ENCODE assay signal across 8 mouse cellular contexts in the genomic region with DNA sequence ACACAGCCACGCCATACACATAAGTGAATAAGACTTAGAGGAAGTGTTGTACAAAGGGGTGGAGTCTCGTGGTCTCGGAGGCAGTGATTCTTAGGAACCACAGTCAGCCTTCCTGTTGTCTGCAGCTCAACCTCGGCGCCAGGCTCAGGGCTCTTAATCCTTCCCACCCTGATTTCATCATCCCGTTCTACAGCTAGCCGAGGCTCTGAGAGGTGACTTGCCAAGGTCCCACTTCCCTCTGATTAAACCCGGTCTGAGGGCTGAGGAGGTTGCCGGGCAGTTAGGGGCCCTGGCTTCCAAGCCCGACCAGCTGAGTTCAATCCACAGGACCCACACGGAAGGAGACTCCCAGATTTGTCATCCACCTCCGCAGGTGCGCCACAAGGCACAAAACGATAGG. TPM values are rescaled to one million over a fixed set of nuclear protein-coding genes. Genes with fewer than 3 reads are reported as not detected.
A peak's percentile ranks its signal among the peaks of the same experiment; 100 is the strongest.
DNase-seq lines count a peak whose midpoint lies in the region; ATAC-seq lines count a peak whose summit lies in the region.

No protein-coding gene starts in this region.

- H3K4me1 ChIP-seq in heart, embryonic 11.5 days (ENCODE audit: control insufficient read depth, insufficient read depth, low read length): peaks cover 17% of the 10 kb centered on the region
- H3K4me1 ChIP-seq in lung, embryonic 15.5 days: peaks cover 45% of the 10 kb centered on the region

- intact Hi-C loops in left cerebral cortex, postnatal 14 days (cut with DNase I): loop anchor here (1.0 kb wide), 1 partner anchor 90 kb away; no protein-coding TSS in a partner anchor

- peak overlapping the region; percentile 39; the same call in 1 of the 2 replicates for H3K9ac ChIP-seq in heart, embryonic 11.5 days (ENCODE audit: low read depth, low read length)
- H3K9ac ChIP-seq in lung, embryonic 15.5 days: no peak overlapping the region

- peaks cover 6% of the 10 kb centered on the region; the same call in 1 of the 2 replicates for H3K27me3 ChIP-seq in heart, embryonic 11.5 days (ENCODE audit: control insufficient read depth, insufficient read depth, low read length)
- no peaks in the 10 kb centered on the region for H3K27me3 ChIP-seq in lung, embryonic 15.5 days

- peak overlapping the region; percentile 61 for H3K4me2 ChIP-seq in heart, embryonic 11.5 days
- peak overlapping the region; percentile 47 for H3K4me2 ChIP-seq in lung, embryonic 15.5 days

- WGBS in heart, embryonic 11.5 days (ENCODE audit: insufficient replicate concordance): 14% methylated on average over 14 of the region's 14 CpGs
- WGBS in lung, embryonic 15.5 days: 9% methylated on average over 14 of the region's 14 CpGs

- H3K36me3 ChIP-seq in heart, embryonic 11.5 days (ENCODE audit: control insufficient read depth, insufficient read depth, low read length): no peaks in the 10 kb centered on the region
- no peaks in the 10 kb centered on the region for H3K36me3 ChIP-seq in lung, embryonic 15.5 days

- H3K4me3 ChIP-seq in heart, embryonic 11.5 days (ENCODE audit: low read depth, low read length): peak overlapping the region; percentile 12; the same call in 1 of the 2 replicates
- peak overlapping the region; percentile 4; the same call in 1 of the 2 replicates for H3K4me3 ChIP-seq in lung, embryonic 15.5 days

- no peak for ATAC-seq in heart, embryonic 11.5 days (replicated peaks; ENCODE audit: insufficient number of reproducible peaks, low FRiP score, low TSS enrichment)
- ATAC-seq in hematopoietic stem cell, adult 5-6 weeks (replicated peaks in 1 of 2; ENCODE audit: insufficient read depth in 1 of 2, low FRiP score in 2 of 2, low TSS enrichment in 1 of 2, low read depth in 1 of 2, poor library complexity in 2 of 2, severe bottlenecking in 2 of 2): peak; percentile 82 to 89
- ATAC-seq in lung, embryonic 15.5 days (ENCODE audit: borderline replicate concordance, extremely low read depth, low FRiP score, low TSS enrichment): no peak

- no peak for DNase-seq in heart, adult 9 months (ENCODE audit: low spot score in 2 of 2)
- peak; percentile 53 for DNase-seq in T-cell, adult 2 months (ENCODE audit: low spot score)
- DNase-seq in skeletal muscle tissue, adult 2 months (ENCODE audit: low read depth, low spot score): peak; percentile 30
- no peak for DNase-seq in left cerebral cortex, postnatal 14 days (ENCODE audit: low spot score in 2 of 2)
- DNase-seq in frontal cortex, postnatal 14 days (ENCODE audit: low spot score in 2 of 2): no peak

- H3K27ac ChIP-seq in heart, embryonic 11.5 days (ENCODE audit: low read depth, low read length): no peak overlapping the region
- H3K27ac ChIP-seq in lung, embryonic 15.5 days: peak overlapping the region; percentile 35; the same call in 1 of the 2 replicates

- no peaks in the 10 kb centered on the region for H3K9me3 ChIP-seq in heart, embryonic 11.5 days (replicated peaks; ENCODE audit: control insufficient read depth, low read length)
- no peaks in the 10 kb centered on the region for H3K9me3 ChIP-seq in lung, embryonic 15.5 days

RNA-seq across cellular contexts. Expression of a gene that starts 28.2 kb away (rescaled TPM):
- polyA plus RNA-seq in heart, embryonic 11.5 days (2014; fragmentation: Nextera tagmentation; extraction: Ambion mirVana): 3.1 and 3.6 TPM in 2 replicates
- total RNA-seq in hematopoietic stem cell, adult 5-6 weeks (2017): 1.0 TPM in 1 of 2 replicates, not detected in the other
- 10.8 and 11.0 TPM in 2 replicates for polyA plus RNA-seq in lung, embryonic 15.5 days (2015; fragmentation: Nextera tagmentation; extraction: Ambion mirVana)
- 1 to 10 TPM; 2.2 to 2.7 TPM for total RNA-seq in left cerebral cortex, postnatal 14 days (2021)

RNA-seq across cellular contexts. Expression of a gene that starts 33.6 kb away (rescaled TPM):
- 1.2 and 1.3 TPM in 2 replicates for polyA plus RNA-seq in heart, embryonic 11.5 days (2014; fragmentation: Nextera tagmentation; extraction: Ambion mirVana)
- total RNA-seq in hematopoietic stem cell, adult 5-6 weeks (2017): not detected in 2 replicates
- 19.2 and 20.5 TPM in 2 replicates for polyA plus RNA-seq in lung, embryonic 15.5 days (2015; fragmentation: Nextera tagmentation; extraction: Ambion mirVana)
- 10 to 100 TPM in 1 of 2 experiments, 1 to 10 TPM in 1; 9.2 to 10.5 TPM for total RNA-seq in left cerebral cortex, postnatal 14 days (2021)

RNA-seq across cellular contexts. Expression of a gene that starts 59.1 kb away (rescaled TPM):
- 2.0 and 2.4 TPM in 2 replicates for polyA plus RNA-seq in heart, embryonic 11.5 days (2014; fragmentation: Nextera tagmentation; extraction: Ambion mirVana)
- 0.81 and 3.5 TPM in 2 replicates for total RNA-seq in hematopoietic stem cell, adult 5-6 weeks (2017)
- 5.9 and 6.0 TPM in 2 replicates for polyA plus RNA-seq in lung, embryonic 15.5 days (2015; fragmentation: Nextera tagmentation; extraction: Ambion mirVana)
- total RNA-seq in left cerebral cortex, postnatal 14 days (2021): 1 to 10 TPM; 2.6 to 3.7 TPM

Comparison
In these comparisons a context has a peak if more than half of its experiments do, and no peak if none do; other contexts are left out.
1. ATAC-seq: peak in hematopoietic stem cell, adult 5-6 weeks (2 of 2); none in heart, embryonic 11.5 days (single experiment) and lung, embryonic 15.5 days (single experiment).
2. DNase-seq: peak in T-cell, adult 2 months (single experiment) and skeletal muscle tissue, adult 2 months (single experiment); none in heart, adult 9 months (0 of 2), left cerebral cortex, postnatal 14 days (0 of 2) and frontal cortex, postnatal 14 days (0 of 2).
3. RNA of a gene that starts 33.6 kb away (total RNA-seq): 9.2 to 10.5 TPM in left cerebral cortex, postnatal 14 days; not detected in hematopoietic stem cell, adult 5-6 weeks; every median in the first group is over 10 times any median in the second.